Mouse (Mus musculus): Measurements from ENCODE around the gene Baiap2.

GRCm38 (mm10) chr11:119928023-119928681 is 14.4 kb upstream of the Baiap2 start:
- TF ChIP-seq GATA1 (IDR thresholded peaks at IDR 0.05; ENCODE audit: low read length) (no peak), TAL1 (IDR thresholded peaks at IDR 0.05; ENCODE audit: low read length) (no peak)
